Mouse (Mus musculus) bone marrow, adult 2 months (tissue): ENCODE measurements around the gene Cldn12.

Experiments used
- CTCF ChIP-seq: fragments of 200-500 bp; IDR thresholded peaks from 2 replicates; pipeline ENCODE4 v1.5.1; 2011; ENCODE audit warnings: low read length, control low read depth; ENCODE audit not compliant: control insufficient read depth, insufficient read depth
- POLR2A ChIP-seq: fragments of 200-500 bp; IDR thresholded peaks from 2 replicates; pipeline ENCODE4 v1.6.1; 2011; ENCODE audit warnings: low read depth, mild to moderate bottlenecking, control low read depth, low read length, borderline replicate concordance; ENCODE audit not compliant: control insufficient read depth

DNA sequence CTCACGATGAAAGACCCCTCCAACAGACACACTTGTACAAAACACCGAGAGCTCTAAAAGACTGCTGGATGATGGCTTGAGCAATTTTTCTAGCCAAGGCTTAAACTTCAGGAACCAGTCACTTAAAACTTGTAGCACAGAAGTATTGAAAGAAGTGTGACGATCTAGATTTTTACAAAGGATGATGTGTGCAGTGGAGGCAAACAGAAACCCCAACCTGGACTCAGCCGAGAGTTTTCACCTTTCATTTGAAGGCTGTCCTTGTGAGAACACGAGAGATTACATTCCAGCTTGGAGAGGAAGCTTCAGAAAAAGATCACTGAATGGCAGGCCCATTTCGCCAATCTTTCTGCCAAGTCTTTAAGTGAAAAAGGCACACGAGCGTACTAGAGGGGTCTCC lies 45.0 kb upstream of the Cldn12 start:
- TF ChIP-seq CTCF (no peak), POLR2A (no peak)
